Mouse (Mus musculus): ENCODE measurements at regions not wholly inside any gene's neighbourhood (a gene's known extent, or its start where the extent isn't known, plus 50 kb on each side); places are given as distances from the start of the nearest gene placed in this dataset.

GRCm38 (mm10) chr9:94467846-94468245 lies 70.0 kb downstream of the 1190002N15Rik start:
- no peak overlapping the region for H3K27ac ChIP-seq (replicated peaks)
- no peak for DNase-seq (ENCODE audit: low spot score)
- 83% methylated on average over 3 of the region's 3 CpGs for WGBS
- no peaks in the 10 kb centered on the region for H3K4me1 ChIP-seq
- H3K4me3 ChIP-seq: no peak overlapping the region
- H3K9me3 ChIP-seq: no peaks in the 10 kb centered on the region
- no peaks in the 10 kb centered on the region for H3K27me3 ChIP-seq (replicated peaks; ENCODE audit: low read depth, poor library complexity, severe bottlenecking)
- H3K36me3 ChIP-seq (replicated peaks): no peaks in the 10 kb centered on the region

GRCm38 (mm10) chr9:94456085-94456531 lies 81.8 kb downstream of the 1190002N15Rik start:
- no peak overlapping the region for H3K27ac ChIP-seq (replicated peaks)
- DNase-seq (ENCODE audit: low spot score): no peak
- H3K27me3 ChIP-seq (replicated peaks; ENCODE audit: low read depth, poor library complexity, severe bottlenecking): no peaks in the 10 kb centered on the region
- no peaks in the 10 kb centered on the region for H3K4me1 ChIP-seq
- H3K4me3 ChIP-seq: no peak overlapping the region
- H3K36me3 ChIP-seq (replicated peaks): no peaks in the 10 kb centered on the region
- no peaks in the 10 kb centered on the region for H3K9me3 ChIP-seq
- 72% methylated on average over 6 of the region's 6 CpGs for WGBS

- Histone ChIP-seq H3K36me3 (replicated peaks) (no peaks in the 10 kb centered on the region), H3K4me3 (no peak overlapping the region), H3K4me1 (no peaks in the 10 kb centered on the region), H3K27me3 (replicated peaks; ENCODE audit: low read depth, poor library complexity, severe bottlenecking) (no peaks in the 10 kb centered on the region), H3K9me3 (no peaks in the 10 kb centered on the region), H3K27ac (replicated peaks) (no peak overlapping the region)
- WGBS: 84% methylated on average over 7 of the region's 7 CpGs
- DNase-seq (ENCODE audit: low spot score): no peak
These were observed 82.4 kb downstream of the 1190002N15Rik start for GRCm38 (mm10) chr9:94455466-94455865.

GRCm38 (mm10) chr9:94449911-94450310 lies 88.0 kb downstream of the 1190002N15Rik start:
- H3K36me3 ChIP-seq (replicated peaks): no peaks in the 10 kb centered on the region
- no peak overlapping the region for H3K4me3 ChIP-seq
- H3K9me3 ChIP-seq: no peaks in the 10 kb centered on the region
- H3K4me1 ChIP-seq: no peaks in the 10 kb centered on the region
- no peak for DNase-seq (ENCODE audit: low spot score)
- no peak overlapping the region for H3K27ac ChIP-seq (replicated peaks)
- WGBS: 77% methylated on average over 8 of the region's 8 CpGs
- no peaks in the 10 kb centered on the region for H3K27me3 ChIP-seq (replicated peaks; ENCODE audit: low read depth, poor library complexity, severe bottlenecking)

- H3K9me3 ChIP-seq: no peaks in the 10 kb centered on the region
- DNase-seq (ENCODE audit: low spot score): no peak
- no peaks in the 10 kb centered on the region for H3K4me1 ChIP-seq
- H3K4me3 ChIP-seq: no peak overlapping the region
- H3K36me3 ChIP-seq (replicated peaks): no peaks in the 10 kb centered on the region
- no peak overlapping the region for H3K27ac ChIP-seq (replicated peaks)
- WGBS: 78% methylated on average over 8 of the region's 8 CpGs
- H3K27me3 ChIP-seq (replicated peaks; ENCODE audit: low read depth, poor library complexity, severe bottlenecking): no peaks in the 10 kb centered on the region
These were observed 91.6 kb downstream of the 1190002N15Rik start for GRCm38 (mm10) chr9:94446182-94446763.

- H3K4me1 ChIP-seq: no peaks in the 10 kb centered on the region
- no peak overlapping the region for H3K27ac ChIP-seq (replicated peaks)
- no peaks in the 10 kb centered on the region for H3K27me3 ChIP-seq (replicated peaks; ENCODE audit: low read depth, poor library complexity, severe bottlenecking)
- H3K36me3 ChIP-seq (replicated peaks): no peaks in the 10 kb centered on the region
- no peak overlapping the region for H3K4me3 ChIP-seq
- DNase-seq (ENCODE audit: low spot score): no peak
- WGBS: 72% methylated on average over 5 of the region's 5 CpGs
- H3K9me3 ChIP-seq: no peaks in the 10 kb centered on the region
These were observed 93.6 kb downstream of the 1190002N15Rik start for GRCm38 (mm10) chr9:94444140-94444789.

- no peak for DNase-seq (ENCODE audit: low spot score)
- Histone ChIP-seq H3K9me3 (no peaks in the 10 kb centered on the region), H3K27me3 (replicated peaks; ENCODE audit: low read depth, poor library complexity, severe bottlenecking) (no peaks in the 10 kb centered on the region), H3K4me3 (no peak overlapping the region), H3K4me1 (no peaks in the 10 kb centered on the region), H3K27ac (replicated peaks) (no peak overlapping the region), H3K36me3 (replicated peaks) (no peaks in the 10 kb centered on the region)
- WGBS: 81% methylated on average over 4 of the region's 4 CpGs
These were observed 96.5 kb downstream of the 1190002N15Rik start for GRCm38 (mm10) chr9:94441393-94441792.

- no peak for DNase-seq (ENCODE audit: low spot score)
- H3K27ac ChIP-seq (replicated peaks): no peak overlapping the region
- no peaks in the 10 kb centered on the region for H3K36me3 ChIP-seq (replicated peaks)
- H3K4me1 ChIP-seq: no peaks in the 10 kb centered on the region
- H3K9me3 ChIP-seq: no peaks in the 10 kb centered on the region
- H3K27me3 ChIP-seq (replicated peaks; ENCODE audit: low read depth, poor library complexity, severe bottlenecking): no peaks in the 10 kb centered on the region
- H3K4me3 ChIP-seq: no peak overlapping the region
These were observed 104.4 kb downstream of the 1190002N15Rik start for GRCm38 (mm10) chr9:94433468-94433867.

GRCm38 (mm10) chr9:94432144-94432747 lies 105.6 kb downstream of the 1190002N15Rik start:
- no peaks in the 10 kb centered on the region for H3K4me1 ChIP-seq
- no peaks in the 10 kb centered on the region for H3K27me3 ChIP-seq (replicated peaks; ENCODE audit: low read depth, poor library complexity, severe bottlenecking)
- no peak overlapping the region for H3K27ac ChIP-seq (replicated peaks)
- H3K4me3 ChIP-seq: no peak overlapping the region
- no peak for DNase-seq (ENCODE audit: low spot score)
- H3K9me3 ChIP-seq: no peaks in the 10 kb centered on the region
- no peaks in the 10 kb centered on the region for H3K36me3 ChIP-seq (replicated peaks)
- WGBS: 94% methylated on average over 3 of the region's 3 CpGs

- no peak overlapping the region for H3K4me3 ChIP-seq
- no peaks in the 10 kb centered on the region for H3K9me3 ChIP-seq
- no peaks in the 10 kb centered on the region for H3K4me1 ChIP-seq
- H3K27me3 ChIP-seq (replicated peaks; ENCODE audit: low read depth, poor library complexity, severe bottlenecking): no peaks in the 10 kb centered on the region
- H3K27ac ChIP-seq (replicated peaks): no peak overlapping the region
- no peaks in the 10 kb centered on the region for H3K36me3 ChIP-seq (replicated peaks)
- no peak for DNase-seq (ENCODE audit: low spot score)
- WGBS: 89% methylated on average over 3 of the region's 3 CpGs
These were observed 106.3 kb downstream of the 1190002N15Rik start for GRCm38 (mm10) chr9:94431540-94431939.

- H3K27ac ChIP-seq (replicated peaks): no peak overlapping the region
- H3K27me3 ChIP-seq (replicated peaks; ENCODE audit: low read depth, poor library complexity, severe bottlenecking): no peaks in the 10 kb centered on the region
- no peaks in the 10 kb centered on the region for H3K36me3 ChIP-seq (replicated peaks)
- H3K9me3 ChIP-seq: no peaks in the 10 kb centered on the region
- WGBS: 93% methylated on average over 6 of the region's 6 CpGs
- no peaks in the 10 kb centered on the region for H3K4me1 ChIP-seq
- no peak for DNase-seq (ENCODE audit: low spot score)
- H3K4me3 ChIP-seq: no peak overlapping the region
These were observed 106.9 kb downstream of the 1190002N15Rik start for GRCm38 (mm10) chr9:94430996-94431395.

GRCm38 (mm10) chr9:94426740-94427139 lies 111.1 kb downstream of the 1190002N15Rik start:
- H3K27me3 ChIP-seq (replicated peaks; ENCODE audit: low read depth, poor library complexity, severe bottlenecking): no peaks in the 10 kb centered on the region
- H3K27ac ChIP-seq (replicated peaks): no peak overlapping the region
- no peak overlapping the region for H3K4me3 ChIP-seq
- no peaks in the 10 kb centered on the region for H3K36me3 ChIP-seq (replicated peaks)
- DNase-seq (ENCODE audit: low spot score): no peak
- no peaks in the 10 kb centered on the region for H3K4me1 ChIP-seq
- WGBS: 91% methylated on average over 5 of the region's 5 CpGs
- H3K9me3 ChIP-seq: no peaks in the 10 kb centered on the region

GRCm38 (mm10) chr9:94425804-94426203 lies 112.1 kb downstream of the 1190002N15Rik start:
- DNase-seq (ENCODE audit: low spot score): peak; percentile 14
- no peaks in the 10 kb centered on the region for H3K27me3 ChIP-seq (replicated peaks; ENCODE audit: low read depth, poor library complexity, severe bottlenecking)
- no peak overlapping the region for H3K4me3 ChIP-seq
- H3K27ac ChIP-seq (replicated peaks): no peak overlapping the region
- H3K4me1 ChIP-seq: no peaks in the 10 kb centered on the region
- 45% methylated on average over 6 of the region's 6 CpGs for WGBS
- no peaks in the 10 kb centered on the region for H3K36me3 ChIP-seq (replicated peaks)
- no peaks in the 10 kb centered on the region for H3K9me3 ChIP-seq
